Mouse (Mus musculus) CD8-positive naive resting alpha-beta T cell, adult 2 months (primary cell): ENCODE measurements around the gene Ermard.

Experiments
- DNase-seq, 2 experiments: peaks; one replicate each; pipeline ENCODE4 v3.0.0; 2022; ENCODE audit warnings: low read depth in 2 of 2, low spot score in 2 of 2

The Ermard gene

GRCm38 (mm10) chr17:15059646-15060045 is 18.6 kb downstream of the Ermard start:
- no peak for DNase-seq

GRCm38 (mm10) chr17:15060356-15060755 is 19.3 kb downstream of the Ermard start:
- no peak for DNase-seq

GRCm38 (mm10) chr17:15065391-15066024 is 24.5 kb downstream of the Ermard start:
- no peak for DNase-seq

GRCm38 (mm10) chr17:15066066-15066465 is 25.1 kb downstream of the Ermard start:
- no peak for DNase-seq

GRCm38 (mm10) chr17:15066911-15067310 is 25.9 kb downstream of the Ermard start:
- DNase-seq: no peak

- DNase-seq: no peak
Observed at GRCm38 (mm10) chr17:15068040-15068792, 27.2 kb downstream of the Ermard start.

- DNase-seq: no peak
Observed at GRCm38 (mm10) chr17:15069124-15069523, 28.1 kb downstream of the Ermard start.

- no peak for DNase-seq
Observed at GRCm38 (mm10) chr17:15072211-15072610, 31.2 kb downstream of the Ermard start.

- no peak for DNase-seq
Observed at GRCm38 (mm10) chr17:15075033-15075432, 34.0 kb downstream of the Ermard start.

GRCm38 (mm10) chr17:15077536-15077935 is 36.5 kb downstream of the Ermard start:
- no peak for DNase-seq

GRCm38 (mm10) chr17:15084226-15084848 is 43.3 kb downstream of the Ermard start:
- no peak for DNase-seq

- DNase-seq: no peak
Observed at GRCm38 (mm10) chr17:15085006-15085405, 44.0 kb downstream of the Ermard start.

GRCm38 (mm10) chr17:15088166-15088565 is 47.2 kb downstream of the Ermard start:
- DNase-seq: no peak

GRCm38 (mm10) chr17:15088591-15089001 is 47.6 kb downstream of the Ermard start:
- DNase-seq: no peak

- DNase-seq: no peak
Observed at GRCm38 (mm10) chr17:15091739-15092138, 50.7 kb downstream of the Ermard start.

GRCm38 (mm10) chr17:15093523-15093922 is 52.5 kb downstream of the Ermard start:
- DNase-seq: no peak

- no peak for DNase-seq
Observed at GRCm38 (mm10) chr17:15096853-15097252, 55.8 kb downstream of the Ermard start.

GRCm38 (mm10) chr17:15098677-15099076 is 57.7 kb downstream of the Ermard start:
- no peak for DNase-seq

GRCm38 (mm10) chr17:15101355-15101754 is 60.3 kb downstream of the Ermard start:
- DNase-seq: no peak

GRCm38 (mm10) chr17:15107143-15107649 is 66.2 kb downstream of the Ermard start:
- no peak for DNase-seq

- DNase-seq: no peak
Observed at GRCm38 (mm10) chr17:15108473-15109441, 67.7 kb downstream of the Ermard start.
